ENCODE assay signal across 8 mouse cellular contexts in the genomic region with DNA sequence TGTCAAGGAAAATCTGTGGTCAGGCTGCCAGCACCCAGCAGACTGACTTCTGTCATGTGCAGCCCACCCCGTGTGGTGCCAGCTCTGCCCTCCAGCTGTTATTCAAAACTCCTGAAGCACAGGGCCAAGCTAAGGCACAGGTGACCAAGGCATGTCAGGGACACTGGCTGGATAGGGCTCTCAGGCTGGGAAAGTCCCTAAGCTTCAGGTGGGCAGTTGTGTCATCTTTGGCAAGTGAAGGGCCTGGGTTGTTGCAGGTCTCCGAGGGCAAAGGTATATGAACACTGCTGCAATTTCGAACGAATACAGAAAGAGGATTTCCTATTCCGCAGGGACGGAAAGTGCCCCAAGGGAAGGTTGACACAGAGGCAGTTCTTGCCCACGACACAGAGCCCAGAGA. TPM values are rescaled to one million over a fixed set of nuclear protein-coding genes. Genes with fewer than 3 reads are reported as not detected.
A peak's percentile ranks its signal among the peaks of the same experiment; 100 is the strongest.
DNase-seq lines count a peak whose midpoint lies in the region; ATAC-seq lines count a peak whose summit lies in the region.

No protein-coding gene starts in this region.

- DNase-seq in adrenal gland, adult 2 months: peak; percentile 53
- no peak for DNase-seq in adrenal gland, postnatal 4 days (ENCODE audit: low spot score in 2 of 2)
- DNase-seq in lung, postnatal 10 days: no peak
- DNase-seq in spleen, adult 18-20 months: no peak

- peak overlapping the region; percentile 75 for H3K4me3 ChIP-seq in lung, embryonic 15.5 days
- peak overlapping the region; percentile 75 for H3K4me3 ChIP-seq in hindbrain, embryonic 13.5 days
- H3K4me3 ChIP-seq in midbrain, embryonic 16.5 days (ENCODE audit: low read depth, low read length): peak overlapping the region; percentile 79

- no peak for ATAC-seq in lung, embryonic 15.5 days (ENCODE audit: borderline replicate concordance, extremely low read depth, low FRiP score, low TSS enrichment)
- no peak for ATAC-seq in hindbrain, embryonic 13.5 days (ENCODE audit: low FRiP score)
- 0 out of 2 replicates have a peak, but pooled peaks have one; percentile 1 for ATAC-seq in midbrain, embryonic 16.5 days
- no peak; the same call in 1 of the 2 replicates for ATAC-seq in granulocyte monocyte progenitor cell, adult 5-6 weeks (replicated peaks; ENCODE audit: poor library complexity, severe bottlenecking)

- H3K4me1 ChIP-seq in lung, embryonic 15.5 days: peaks cover 56% of the 10 kb centered on the region
- peaks cover 77% of the 10 kb centered on the region for H3K4me1 ChIP-seq in hindbrain, embryonic 13.5 days (replicated peaks)
- H3K4me1 ChIP-seq in midbrain, embryonic 16.5 days (ENCODE audit: control insufficient read depth, insufficient read depth, low read length): peaks cover 59% of the 10 kb centered on the region

- peak overlapping the region; percentile 76 for H3K9ac ChIP-seq in lung, embryonic 15.5 days
- H3K9ac ChIP-seq in hindbrain, embryonic 13.5 days: peak overlapping the region; percentile 87
- peak overlapping the region; percentile 93 for H3K9ac ChIP-seq in midbrain, embryonic 16.5 days (ENCODE audit: low read depth, low read length)

- 0 out of 2 replicates have a peak overlapping the region, but pooled peaks have one; percentile 5 for H3K27ac ChIP-seq in lung, embryonic 15.5 days
- H3K27ac ChIP-seq in hindbrain, embryonic 13.5 days: peak overlapping the region; percentile 30
- peak overlapping the region; percentile 86 for H3K27ac ChIP-seq in midbrain, embryonic 16.5 days (ENCODE audit: low read length)

- WGBS in lung, embryonic 15.5 days: 7% methylated on average over 7 of the region's 7 CpGs
- WGBS in hindbrain, embryonic 13.5 days: 10% methylated on average over 7 of the region's 7 CpGs
- WGBS in midbrain, embryonic 16.5 days: 12% methylated on average over 7 of the region's 7 CpGs

- peaks cover 22% of the 10 kb centered on the region for H3K27me3 ChIP-seq in lung, embryonic 15.5 days
- H3K27me3 ChIP-seq in hindbrain, embryonic 13.5 days: peaks cover 21% of the 10 kb centered on the region
- no peaks in the 10 kb centered on the region; the same call in 1 of the 2 replicates for H3K27me3 ChIP-seq in midbrain, embryonic 16.5 days (ENCODE audit: control insufficient read depth, insufficient read depth, low read depth, low read length)

- no peaks in the 10 kb centered on the region for H3K36me3 ChIP-seq in lung, embryonic 15.5 days
- no peaks in the 10 kb centered on the region for H3K36me3 ChIP-seq in hindbrain, embryonic 13.5 days
- no peaks in the 10 kb centered on the region for H3K36me3 ChIP-seq in midbrain, embryonic 16.5 days (ENCODE audit: control insufficient read depth, insufficient read depth, low read length)

- H3K9me3 ChIP-seq in lung, embryonic 15.5 days: no peaks in the 10 kb centered on the region
- no peaks in the 10 kb centered on the region for H3K9me3 ChIP-seq in hindbrain, embryonic 13.5 days
- no peaks in the 10 kb centered on the region for H3K9me3 ChIP-seq in midbrain, embryonic 16.5 days (replicated peaks; ENCODE audit: control insufficient read depth, low read length, poor library complexity, severe bottlenecking)

- H3K4me2 ChIP-seq in lung, embryonic 15.5 days: peak overlapping the region; percentile 98
- peak overlapping the region; percentile 92 for H3K4me2 ChIP-seq in hindbrain, embryonic 13.5 days
- H3K4me2 ChIP-seq in midbrain, embryonic 16.5 days (ENCODE audit: low read length): peak overlapping the region; percentile 95

RNA-seq across cellular contexts. Expression of a gene that starts 0.5 kb away (rescaled TPM):
- 10 to 100 TPM; 13.4 to 17.1 TPM for total RNA-seq in adrenal gland, adult 2 months (2021)
- 24.6 and 33.5 TPM in 2 replicates for polyA plus RNA-seq in adrenal gland, adult 2 months (2012; rRNA removed)
- total RNA-seq in adrenal gland, postnatal 4 days (2021): 10 to 100 TPM; 13.7 to 15.9 TPM
- 4.7 and 5.4 TPM in 2 replicates for polyA plus RNA-seq in lung, embryonic 15.5 days (2015; fragmentation: Nextera tagmentation; extraction: Ambion mirVana)
- 24.4 and 25.5 TPM in 2 replicates for polyA plus RNA-seq in hindbrain, embryonic 13.5 days (2015; fragmentation: Nextera tagmentation; extraction: Ambion mirVana)
- polyA plus RNA-seq in midbrain, embryonic 16.5 days (2015; fragmentation: Nextera tagmentation; extraction: Ambion mirVana): 30.6 and 30.8 TPM in 2 replicates
- total RNA-seq in granulocyte monocyte progenitor cell, adult 5-6 weeks (2014; fragmentation: Nextera tagmentation): 12.4 and 27.9 TPM in 2 replicates
- 4.8 and 6.4 TPM in 2 replicates for total RNA-seq in granulocyte monocyte progenitor cell, adult 5-6 weeks (2017)

RNA-seq across cellular contexts. Expression of a gene that starts 4.5 kb away (rescaled TPM):
- 1 to 10 TPM; 1.4 to 2.4 TPM for total RNA-seq in adrenal gland, adult 2 months (2021)
- 7.4 and 8.8 TPM in 2 replicates for polyA plus RNA-seq in adrenal gland, adult 2 months (2012; rRNA removed)
- 1 to 10 TPM; 7.6 to 8.2 TPM for total RNA-seq in adrenal gland, postnatal 4 days (2021)
- 6.1 and 6.7 TPM in 2 replicates for polyA plus RNA-seq in lung, embryonic 15.5 days (2015; fragmentation: Nextera tagmentation; extraction: Ambion mirVana)
- polyA plus RNA-seq in hindbrain, embryonic 13.5 days (2015; fragmentation: Nextera tagmentation; extraction: Ambion mirVana): 4.2 and 5.2 TPM in 2 replicates
- polyA plus RNA-seq in midbrain, embryonic 16.5 days (2015; fragmentation: Nextera tagmentation; extraction: Ambion mirVana): 3.9 and 4.4 TPM in 2 replicates
- 0.11 TPM in 1 of 2 replicates, not detected in the other for total RNA-seq in granulocyte monocyte progenitor cell, adult 5-6 weeks (2014; fragmentation: Nextera tagmentation)
- total RNA-seq in granulocyte monocyte progenitor cell, adult 5-6 weeks (2017): 0.04 TPM in 1 of 2 replicates, not detected in the other

RNA-seq across cellular contexts. Expression of a gene that starts 15.8 kb away (rescaled TPM):
- total RNA-seq in adrenal gland, adult 2 months (2021): 1 to 10 TPM; 7.0 to 7.6 TPM
- polyA plus RNA-seq in adrenal gland, adult 2 months (2012; rRNA removed): 7.5 and 7.8 TPM in 2 replicates
- 10 to 100 TPM; 13.8 to 17.6 TPM for total RNA-seq in adrenal gland, postnatal 4 days (2021)
- 11.5 and 12.4 TPM in 2 replicates for polyA plus RNA-seq in lung, embryonic 15.5 days (2015; fragmentation: Nextera tagmentation; extraction: Ambion mirVana)
- polyA plus RNA-seq in hindbrain, embryonic 13.5 days (2015; fragmentation: Nextera tagmentation; extraction: Ambion mirVana): 11.8 and 12.8 TPM in 2 replicates
- polyA plus RNA-seq in midbrain, embryonic 16.5 days (2015; fragmentation: Nextera tagmentation; extraction: Ambion mirVana): 9.2 and 9.5 TPM in 2 replicates
- 11.3 and 13.8 TPM in 2 replicates for total RNA-seq in granulocyte monocyte progenitor cell, adult 5-6 weeks (2014; fragmentation: Nextera tagmentation)
- total RNA-seq in granulocyte monocyte progenitor cell, adult 5-6 weeks (2017): 17.0 and 19.5 TPM in 2 replicates

RNA-seq across cellular contexts. Expression of a gene that starts 35.3 kb away (rescaled TPM):
- 100 to 1,000 TPM; 476 to 493 TPM for total RNA-seq in adrenal gland, adult 2 months (2021)
- polyA plus RNA-seq in adrenal gland, adult 2 months (2012; rRNA removed): 1,190 and 1,565 TPM in 2 replicates
- 100 to 1,000 TPM; 344 to 347 TPM for total RNA-seq in adrenal gland, postnatal 4 days (2021)
- polyA plus RNA-seq in lung, embryonic 15.5 days (2015; fragmentation: Nextera tagmentation; extraction: Ambion mirVana): 447 and 455 TPM in 2 replicates
- 1,028 and 1,039 TPM in 2 replicates for polyA plus RNA-seq in hindbrain, embryonic 13.5 days (2015; fragmentation: Nextera tagmentation; extraction: Ambion mirVana)
- 1,371 and 1,629 TPM in 2 replicates for polyA plus RNA-seq in midbrain, embryonic 16.5 days (2015; fragmentation: Nextera tagmentation; extraction: Ambion mirVana)
- 422 and 477 TPM in 2 replicates for total RNA-seq in granulocyte monocyte progenitor cell, adult 5-6 weeks (2014; fragmentation: Nextera tagmentation)
- 134 and 143 TPM in 2 replicates for total RNA-seq in granulocyte monocyte progenitor cell, adult 5-6 weeks (2017)

RNA-seq across cellular contexts. Expression of a gene that starts 41.3 kb away (rescaled TPM):
- 10 to 100 TPM; 30.1 to 42.1 TPM for total RNA-seq in adrenal gland, adult 2 months (2021)
- 68.4 and 71.3 TPM in 2 replicates for polyA plus RNA-seq in adrenal gland, adult 2 months (2012; rRNA removed)
- total RNA-seq in adrenal gland, postnatal 4 days (2021): 10 to 100 TPM; 44.9 to 46.8 TPM
- polyA plus RNA-seq in lung, embryonic 15.5 days (2015; fragmentation: Nextera tagmentation; extraction: Ambion mirVana): 33.2 and 34.5 TPM in 2 replicates
- 36.8 and 37.4 TPM in 2 replicates for polyA plus RNA-seq in hindbrain, embryonic 13.5 days (2015; fragmentation: Nextera tagmentation; extraction: Ambion mirVana)
- polyA plus RNA-seq in midbrain, embryonic 16.5 days (2015; fragmentation: Nextera tagmentation; extraction: Ambion mirVana): 31.1 and 31.6 TPM in 2 replicates
- 60.4 and 63.2 TPM in 2 replicates for total RNA-seq in granulocyte monocyte progenitor cell, adult 5-6 weeks (2014; fragmentation: Nextera tagmentation)
- total RNA-seq in granulocyte monocyte progenitor cell, adult 5-6 weeks (2017): 54.4 and 66.4 TPM in 2 replicates

Comparison
In these comparisons a context has a peak if more than half of its experiments do, and no peak if none do; other contexts are left out.
1. H3K27ac ChIP-seq: peak in every context shown above with its lines; median percentile 86 in midbrain, embryonic 16.5 days; 30 in hindbrain, embryonic 13.5 days; 5 in lung, embryonic 15.5 days.